In the genomic region with DNA sequence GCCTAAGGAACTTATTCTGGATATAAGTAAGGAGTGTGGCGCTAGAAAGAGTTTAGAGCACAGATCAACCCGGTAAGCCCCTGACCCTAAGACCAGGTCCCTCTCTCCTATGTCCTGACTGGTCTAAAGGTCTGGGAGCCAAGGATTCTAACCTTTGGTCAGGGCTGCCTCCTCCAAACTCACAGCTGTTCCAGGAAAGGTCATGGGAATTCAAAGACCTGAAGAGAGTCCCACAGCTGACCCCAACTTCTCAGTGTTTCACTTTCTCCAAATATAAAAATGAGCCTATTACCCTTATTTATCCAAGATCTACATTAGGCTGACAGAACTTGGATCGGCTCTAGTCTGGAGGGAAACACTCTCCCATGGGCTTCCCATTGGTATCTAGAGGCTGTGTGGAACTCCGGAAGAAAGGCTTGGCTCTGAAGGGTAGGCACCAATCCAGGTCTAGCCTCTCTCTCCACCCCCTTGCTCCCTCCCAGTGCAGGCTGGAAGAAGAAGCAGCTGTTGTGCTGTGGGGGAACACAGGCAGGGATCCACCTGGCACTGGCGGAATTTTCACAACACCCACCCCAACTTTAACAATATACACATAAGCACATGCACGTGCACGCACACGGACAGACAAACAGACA, we compare ENCODE assay signal across 9 mouse cellular contexts. TPM values are rescaled to one million over a fixed set of nuclear protein-coding genes. Genes with fewer than 3 reads are reported as not detected.
A peak's percentile ranks its signal among the peaks of the same experiment; 100 is the strongest.
DNase-seq lines count a peak whose midpoint lies in the region; ATAC-seq lines count a peak whose summit lies in the region.
"Had no signal": no experiment of that assay in that cellular context is flagged by ENCODE, and none has a peak within 500 bp of the region (broad histone marks: within the 10 kb centered on the region; RNA-seq: fewer than 3 reads in every experiment).

No protein-coding gene starts in this region.

- H3K27ac ChIP-seq in kidney, embryonic 14.5 days (ENCODE audit: low read depth, low read length): no peak overlapping the region
- H3K27ac ChIP-seq: neural tube, embryonic 13.5 days had no signal

- peak; percentile 73 for DNase-seq in kidney, adult 11 months
- peak; percentile 70 to 73 for DNase-seq in frontal cortex, postnatal 36 days (ENCODE audit: low spot score in 2 of 2)
- peak; percentile 67 to 77 for DNase-seq in heart, postnatal 36 days
- DNase-seq in left cerebral cortex, adult 9 months (ENCODE audit: low spot score in 2 of 2): peak; percentile 42 to 74
- peak; percentile 52 to 64 for DNase-seq in right cerebral cortex, postnatal 36 days (ENCODE audit: low spot score in 2 of 2)
- no peak for DNase-seq in T-cell, adult 2 months (ENCODE audit: low spot score)

- ATAC-seq in kidney, embryonic 14.5 days (ENCODE audit: low FRiP score, low TSS enrichment): no peak
- ATAC-seq in megakaryocyte progenitor cell, adult 5-6 weeks (replicated peaks; ENCODE audit: poor library complexity): no peak

- intact Hi-C loops in heart, postnatal 36 days (cut with DNase I): no loop called here

- H3K9me3 ChIP-seq in kidney, embryonic 14.5 days (ENCODE audit: control insufficient read depth, low read length): no peaks in the 10 kb centered on the region
- H3K9me3 ChIP-seq: neural tube, embryonic 13.5 days had no signal

- peaks cover 3% of the 10 kb centered on the region; the same call in 1 of the 2 replicates for H3K4me1 ChIP-seq in kidney, embryonic 14.5 days (ENCODE audit: control insufficient read depth, insufficient read depth, low read length)

- 82% methylated on average over 8 of the region's 8 CpGs for WGBS in kidney, embryonic 14.5 days

- no peak overlapping the region for H3K9ac ChIP-seq in kidney, embryonic 14.5 days (ENCODE audit: low read depth, low read length)
- H3K9ac ChIP-seq: neural tube, embryonic 13.5 days had no signal

- no peaks in the 10 kb centered on the region for H3K36me3 ChIP-seq in kidney, embryonic 14.5 days (ENCODE audit: control insufficient read depth, insufficient read depth, low read length)
- H3K36me3 ChIP-seq: neural tube, embryonic 13.5 days had no signal

- H3K4me3 ChIP-seq in kidney, embryonic 14.5 days (ENCODE audit: low read length): no peak overlapping the region
- H3K4me3 ChIP-seq: neural tube, embryonic 13.5 days had no signal

- H3K4me2 ChIP-seq in kidney, embryonic 14.5 days (replicated peaks; ENCODE audit: low read depth, low read length): no peak overlapping the region
- H3K4me2 ChIP-seq: neural tube, embryonic 13.5 days had no signal

- H3K27me3 ChIP-seq in kidney, embryonic 14.5 days (ENCODE audit: control insufficient read depth, insufficient read depth, low read length): no peaks in the 10 kb centered on the region
- H3K27me3 ChIP-seq: neural tube, embryonic 13.5 days had no signal

RNA-seq across cellular contexts. Expression of a gene that starts 6.9 kb away (rescaled TPM):
- polyA plus RNA-seq in kidney, embryonic 14.5 days (2014; fragmentation: Nextera tagmentation; extraction: Ambion mirVana): not detected in 2 replicates
- not detected for total RNA-seq in heart, postnatal 36 days (2021)
- total RNA-seq in megakaryocyte progenitor cell, adult 5-6 weeks (2015): not detected in 2 replicates
- total RNA-seq in megakaryocyte progenitor cell, adult 5-6 weeks (2017): not detected in 2 replicates
- polyA plus RNA-seq: neural tube, embryonic 13.5 days had no signal

RNA-seq across cellular contexts. Expression of a gene that starts 11.2 kb away (rescaled TPM):
- polyA plus RNA-seq in kidney, embryonic 14.5 days (2014; fragmentation: Nextera tagmentation; extraction: Ambion mirVana): not detected in 2 replicates
- not detected for total RNA-seq in heart, postnatal 36 days (2021)
- total RNA-seq in megakaryocyte progenitor cell, adult 5-6 weeks (2015): not detected in 2 replicates
- not detected in 2 replicates for total RNA-seq in megakaryocyte progenitor cell, adult 5-6 weeks (2017)
- polyA plus RNA-seq: neural tube, embryonic 13.5 days had no signal

RNA-seq across cellular contexts. Expression of a gene that starts 15.5 kb away (rescaled TPM):
- 13.0 and 13.7 TPM in 2 replicates for polyA plus RNA-seq in kidney, embryonic 14.5 days (2014; fragmentation: Nextera tagmentation; extraction: Ambion mirVana)
- 1,000 to 10,000 TPM; 1,444 to 1,487 TPM for total RNA-seq in heart, postnatal 36 days (2021)
- 8.9 and 10.4 TPM in 2 replicates for total RNA-seq in megakaryocyte progenitor cell, adult 5-6 weeks (2015)
- 7.0 and 15.6 TPM in 2 replicates for total RNA-seq in megakaryocyte progenitor cell, adult 5-6 weeks (2017)

RNA-seq across cellular contexts. Expression of a gene that starts 36.7 kb away (rescaled TPM):
- polyA plus RNA-seq in kidney, embryonic 14.5 days (2014; fragmentation: Nextera tagmentation; extraction: Ambion mirVana): 0.18 and 0.33 TPM in 2 replicates
- total RNA-seq in heart, postnatal 36 days (2021): under 1 TPM; 0.11 to 0.22 TPM
- total RNA-seq in megakaryocyte progenitor cell, adult 5-6 weeks (2015): 0.10 and 0.34 TPM in 2 replicates
- total RNA-seq in megakaryocyte progenitor cell, adult 5-6 weeks (2017): 0.17 TPM in 1 of 2 replicates, not detected in the other

RNA-seq across cellular contexts. Expression of a gene that starts 44.8 kb away (rescaled TPM):
- 42.3 and 56.6 TPM in 2 replicates for polyA plus RNA-seq in kidney, embryonic 14.5 days (2014; fragmentation: Nextera tagmentation; extraction: Ambion mirVana)
- total RNA-seq in heart, postnatal 36 days (2021): 10 to 100 TPM; 19.3 to 24.4 TPM
- total RNA-seq in megakaryocyte progenitor cell, adult 5-6 weeks (2015): 6.7 and 10.1 TPM in 2 replicates
- total RNA-seq in megakaryocyte progenitor cell, adult 5-6 weeks (2017): 14.7 and 15.5 TPM in 2 replicates

Comparison
In these comparisons a context has a peak if more than half of its experiments do, and no peak if none do; other contexts are left out.
1. RNA of a gene that starts 15.5 kb away (total RNA-seq): 1,444 to 1,487 TPM in heart, postnatal 36 days; 7.0 to 15.6 TPM in megakaryocyte progenitor cell, adult 5-6 weeks; every median in the first group is over 10 times any median in the second.